Mouse (Mus musculus): ENCODE data around the gene Vcan.
"Not testable (repeated sequence)": the region's sequence is repeated elsewhere in the genome, so short reads cannot be mapped to it uniquely, and the experiment has no call there.

The Vcan gene

DNA sequence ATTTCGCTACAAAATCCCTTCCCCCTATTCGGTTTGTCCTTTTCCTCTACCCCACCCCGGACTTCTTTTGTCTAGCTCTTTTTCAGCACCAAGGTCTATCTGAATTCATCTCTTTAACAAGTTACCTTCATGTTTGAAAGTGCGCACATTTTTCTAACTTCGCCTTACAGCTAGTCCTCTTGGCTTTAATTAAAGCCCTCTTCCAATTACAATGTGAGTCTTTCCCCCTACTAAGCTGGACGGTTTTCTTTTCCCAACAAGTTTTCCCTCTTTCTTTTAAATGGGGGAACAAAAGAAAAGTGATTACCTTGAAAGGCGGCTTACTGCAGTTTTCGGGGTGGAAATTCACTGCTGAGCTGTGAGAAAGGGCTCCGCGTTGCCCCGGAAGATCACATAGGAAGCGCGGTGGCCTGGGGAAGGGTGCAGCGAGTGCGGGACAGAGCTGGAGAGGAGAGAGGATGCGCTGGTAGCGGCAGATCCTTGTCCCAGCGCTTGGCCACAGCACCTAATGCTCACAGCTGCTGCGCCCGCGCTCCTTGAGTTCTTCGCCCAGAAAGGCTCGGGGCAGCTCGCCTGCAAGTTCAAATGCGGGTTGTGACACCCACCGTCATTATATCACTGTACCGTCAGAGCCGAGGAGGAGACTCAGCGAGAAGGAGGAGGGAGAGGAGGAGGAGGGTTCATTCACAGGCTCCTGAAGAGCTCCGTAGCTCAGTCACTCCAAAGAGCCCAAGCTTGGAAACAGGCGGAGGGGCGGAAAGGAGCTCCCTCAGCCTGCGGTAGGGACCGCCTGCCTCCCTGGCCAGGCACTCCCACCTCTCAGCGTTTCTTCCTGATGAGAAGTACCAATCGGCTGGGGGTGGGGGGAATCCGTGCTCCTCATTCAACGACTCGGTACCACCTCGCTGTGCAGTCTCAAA is at the start of gene Vcan:
Gene Vcan, minus strand, starts transcription at position 744 of the 920 bp plus-strand sequence.
- peak; percentile 5 for DNase-seq (ENCODE audit: low read depth)

- DNase-seq (ENCODE audit: low read depth) = no peak
Measured at GRCm38 (mm10) chr13:89791475-89791874, 49.2 kb upstream of the Vcan start.

DNA sequence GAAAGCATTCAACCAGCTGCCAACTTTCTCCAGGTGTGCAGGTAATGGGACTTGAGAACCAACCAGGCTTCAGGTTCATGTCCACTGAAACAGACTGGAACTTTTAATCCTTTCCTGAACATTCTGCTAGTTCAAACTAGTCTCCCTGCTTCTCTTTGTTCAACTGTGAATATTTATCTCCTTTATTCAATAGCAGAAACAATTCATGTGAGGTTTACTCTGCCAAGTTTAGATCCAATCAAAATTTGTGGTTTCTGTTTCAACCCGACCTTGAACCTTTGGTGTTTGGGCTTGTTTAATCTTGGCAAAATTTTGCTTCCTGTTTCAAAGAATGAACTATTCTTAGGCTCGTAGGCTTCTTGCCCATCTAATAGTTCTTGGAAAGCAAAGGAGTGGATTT is 40.6 kb upstream of the Vcan start:
- no peak for DNase-seq (ENCODE audit: low read depth)

DNA sequence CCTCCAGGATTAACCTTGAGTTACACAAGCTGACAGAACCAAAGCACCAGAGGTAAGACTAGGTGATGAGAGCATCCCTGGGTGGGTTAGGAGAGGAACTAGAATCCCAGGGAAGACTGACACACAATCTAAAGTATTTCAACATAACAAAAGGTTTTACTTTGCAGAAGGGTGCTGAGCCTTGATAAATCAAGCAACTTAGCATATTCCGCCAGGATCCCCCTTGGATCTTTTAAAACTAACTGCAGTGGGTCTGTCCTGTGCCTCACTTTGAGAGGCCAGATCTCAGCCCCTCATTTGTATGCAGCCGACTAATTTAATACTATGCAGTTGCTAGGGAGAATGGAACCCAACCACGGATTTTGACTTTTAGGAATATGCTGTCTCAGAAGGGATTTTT is 38.0 kb upstream of the Vcan start:
- DNase-seq (ENCODE audit: low read depth) = no peak

- peak; percentile 24 for DNase-seq (ENCODE audit: low read depth)
Measured at GRCm38 (mm10) chr13:89779208-89779911, 37.1 kb upstream of the Vcan start.

DNA sequence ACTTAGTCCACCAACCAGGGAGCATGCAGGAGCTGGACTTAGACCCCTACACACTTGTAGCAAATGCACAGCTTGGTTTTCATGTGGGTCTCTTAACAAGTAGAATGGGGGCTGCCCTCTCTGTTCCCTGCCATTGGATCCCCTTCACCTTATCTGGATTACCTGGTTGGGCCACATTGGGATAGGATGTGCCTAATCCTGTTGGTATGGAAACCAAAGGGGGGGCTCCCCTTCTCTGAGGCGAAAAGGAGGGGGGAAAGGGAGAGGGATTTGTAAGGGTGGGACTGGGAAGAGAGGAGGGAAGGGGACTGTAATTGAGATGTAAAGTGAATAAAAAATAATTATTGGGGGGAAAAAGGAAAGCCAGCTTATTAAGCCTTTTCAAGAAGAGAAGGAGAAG is 35.5 kb upstream of the Vcan start:
- DNase-seq (ENCODE audit: low read depth) = no peak

DNA sequence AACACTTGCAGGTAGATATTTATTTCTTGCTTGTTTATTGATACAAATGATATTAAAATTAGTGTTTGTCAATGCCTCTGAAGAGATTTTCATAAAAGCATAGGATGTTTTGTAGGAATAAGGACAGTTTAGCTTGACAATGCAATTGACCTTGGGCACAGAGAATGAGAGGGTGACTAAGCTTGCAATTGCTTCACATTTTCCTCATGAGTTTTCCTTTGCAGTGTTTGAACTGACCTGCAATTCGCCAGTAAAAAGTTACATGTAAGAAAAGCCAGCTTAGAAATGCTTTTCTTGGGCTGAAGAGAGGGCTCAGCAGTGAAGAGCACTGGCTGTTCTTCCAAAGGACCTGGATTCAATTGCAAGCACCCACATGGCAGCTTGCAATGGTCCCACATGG is 34.8 kb upstream of the Vcan start:
- no peak for DNase-seq (ENCODE audit: low read depth)

GRCm38 (mm10) chr13:89766551-89766950 is 24.2 kb upstream of the Vcan start:
- no peak for DNase-seq (ENCODE audit: low read depth)

- no peak for DNase-seq (ENCODE audit: low read depth)
Measured at GRCm38 (mm10) chr13:89765966-89766365, 23.7 kb upstream of the Vcan start.

GRCm38 (mm10) chr13:89762339-89762738 is 20.0 kb upstream of the Vcan start:
- no peak for DNase-seq (ENCODE audit: low read depth)

- no peak for DNase-seq (ENCODE audit: low read depth)
Measured at GRCm38 (mm10) chr13:89756347-89756746, 14.0 kb upstream of the Vcan start.

DNA sequence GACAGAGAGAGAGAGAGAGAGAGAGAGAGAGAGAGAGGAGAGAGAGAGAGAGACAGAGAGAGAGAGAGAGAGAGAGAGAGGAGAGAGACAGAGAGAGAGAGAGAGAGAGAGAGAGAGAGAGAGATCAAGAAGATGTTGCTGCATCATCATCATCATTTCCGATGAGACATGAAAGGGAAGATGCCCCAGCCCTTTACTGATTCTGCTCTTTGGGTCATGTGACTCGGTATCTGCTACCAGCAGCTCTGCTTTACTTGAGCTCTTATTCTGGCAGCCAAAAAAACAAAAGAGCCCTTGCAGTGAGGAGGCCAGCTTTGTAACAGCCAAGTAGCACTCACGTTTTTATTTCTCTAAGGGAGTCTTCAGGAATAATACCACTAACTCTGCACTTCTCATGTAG is 8.3 kb upstream of the Vcan start:
- DNase-seq (ENCODE audit: low read depth) = not testable (repeated sequence)

DNA sequence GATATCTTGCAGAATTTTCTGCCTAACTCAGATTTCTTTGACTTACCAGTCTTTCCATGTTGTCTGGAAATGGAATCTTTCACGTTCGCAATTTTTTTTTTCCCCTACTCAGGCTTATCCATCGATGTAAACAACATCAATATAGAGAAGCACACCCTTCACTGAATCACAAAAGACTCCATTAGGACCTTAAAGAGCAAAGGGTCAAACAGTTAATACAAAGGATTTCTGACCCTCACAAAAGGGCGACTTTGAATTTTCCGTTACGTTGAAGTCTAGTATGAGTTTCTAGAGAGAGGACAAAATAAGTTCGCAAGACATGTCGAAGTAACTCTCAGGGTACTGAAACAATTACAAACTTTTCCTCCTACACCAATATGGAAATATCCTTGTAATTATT is 892 bp upstream of the Vcan start:
- DNase-seq (ENCODE audit: low read depth) = no peak

DNA sequence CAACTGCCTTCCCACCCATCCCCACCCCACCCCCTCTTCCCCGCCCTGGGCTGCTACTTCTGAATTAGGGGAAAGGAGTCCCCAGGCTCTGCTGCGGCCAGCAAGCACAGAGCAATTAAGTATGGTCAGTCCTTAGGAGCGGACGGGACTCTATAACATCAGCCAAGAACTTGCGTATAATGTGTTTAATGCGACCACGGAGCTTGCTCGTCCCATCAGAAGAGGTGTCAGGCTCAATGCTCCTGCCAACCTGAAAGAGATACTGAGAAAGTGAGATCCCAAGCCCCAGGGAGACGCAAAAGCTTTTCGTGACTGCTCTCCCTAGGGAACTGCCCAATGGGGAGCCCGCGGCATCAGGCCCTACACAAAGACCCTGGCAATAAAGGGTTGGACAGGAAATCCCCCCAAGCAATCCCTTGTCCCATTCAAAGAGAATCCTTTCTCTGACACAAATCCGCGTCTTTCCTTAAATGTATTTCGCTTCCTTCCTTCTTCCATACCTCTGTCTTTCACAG is 434 bp upstream of the Vcan start:
- no peak for DNase-seq (ENCODE audit: low read depth)

DNA sequence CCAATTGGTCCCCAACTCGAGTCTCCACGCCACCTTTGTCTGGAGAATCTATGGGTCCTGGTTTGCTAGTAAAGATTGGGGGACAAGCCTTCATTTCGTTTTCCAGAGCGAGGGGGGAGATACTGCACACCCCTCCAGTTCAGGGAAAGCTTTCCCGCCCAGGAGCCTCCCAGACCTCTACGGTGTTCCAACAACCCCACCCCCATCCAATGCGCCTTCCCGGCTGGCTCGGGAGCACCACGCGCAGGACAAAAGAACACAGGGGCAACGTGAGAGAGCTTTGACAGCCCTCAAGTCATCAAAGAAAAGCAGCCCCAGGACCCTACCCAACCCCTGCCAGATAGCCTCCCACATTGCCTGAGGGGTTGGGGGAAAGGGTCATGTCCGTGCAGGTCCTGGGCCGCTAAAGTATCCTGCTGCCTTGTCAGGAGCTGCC is 1.2 kb downstream of the Vcan start:
- no peak for DNase-seq (ENCODE audit: low read depth)

- DNase-seq (ENCODE audit: low read depth) = peak; percentile 32
Measured at GRCm38 (mm10) chr13:89740243-89741115, 1.8 kb downstream of the Vcan start.

DNA sequence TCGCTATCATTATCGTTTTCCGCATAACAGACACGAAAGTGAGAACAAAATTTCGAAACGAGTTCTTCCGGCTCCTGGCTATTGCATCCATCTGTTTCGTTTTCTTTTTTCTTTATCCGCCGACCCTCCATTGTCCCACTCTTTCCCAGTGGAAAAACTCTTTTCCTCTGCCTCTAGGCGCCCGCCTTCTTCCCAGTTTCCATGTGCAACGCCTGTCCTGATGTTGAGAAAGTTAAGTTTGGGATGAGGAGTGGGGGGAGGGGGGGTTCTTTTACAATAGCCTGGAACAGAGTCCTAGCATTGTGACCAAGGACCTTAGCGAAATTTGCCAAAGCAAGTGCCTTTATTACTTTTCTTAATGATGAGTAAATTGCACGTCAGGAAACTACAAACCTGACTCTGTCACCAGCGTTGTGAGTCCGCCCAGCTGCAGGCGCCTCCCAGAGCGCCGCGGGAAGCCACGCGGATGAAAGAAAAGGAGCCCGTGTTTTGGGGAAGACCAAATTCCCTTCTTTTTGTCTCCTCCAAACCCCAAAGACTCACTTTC is 2.5 kb downstream of the Vcan start:
- no peak for DNase-seq (ENCODE audit: low read depth)

- DNase-seq (ENCODE audit: low read depth) = peak; percentile 28
Measured at GRCm38 (mm10) chr13:89738776-89739695, 3.3 kb downstream of the Vcan start.

GRCm38 (mm10) chr13:89738275-89738674 is 4.0 kb downstream of the Vcan start:
- DNase-seq (ENCODE audit: low read depth) = no peak

DNA sequence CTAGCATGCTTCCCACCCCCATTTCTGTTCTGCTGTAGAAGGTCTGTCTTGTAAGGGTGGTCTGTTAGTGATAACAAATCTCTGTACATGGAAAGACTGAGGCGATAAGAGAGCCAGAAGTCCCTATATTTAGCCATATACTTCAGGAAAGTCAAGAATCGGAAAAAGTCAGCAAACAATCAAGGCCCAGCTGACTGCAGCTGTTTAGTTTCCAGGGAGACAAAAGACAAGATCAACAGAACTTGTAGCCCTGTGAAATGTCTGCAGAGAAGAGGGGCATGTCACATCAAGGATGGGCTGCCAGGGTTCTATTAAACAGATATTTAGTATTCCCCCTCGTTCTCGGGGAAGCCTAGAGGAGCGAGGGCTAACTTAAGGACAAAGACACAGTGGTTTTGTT is 7.2 kb downstream of the Vcan start:
- no peak for DNase-seq (ENCODE audit: low read depth)

GRCm38 (mm10) chr13:89726492-89726891 is 15.8 kb downstream of the Vcan start:
- no peak for DNase-seq (ENCODE audit: low read depth)
